Mouse (Mus musculus) limb, embryonic 11.5 days (tissue): ENCODE measurements around the gene Serpina9. TPM values are rescaled to one million over a fixed set of nuclear protein-coding genes. Genes with fewer than 3 reads are reported as not detected.
"Not testable (repeated sequence)": the region's sequence is repeated elsewhere in the genome, so short reads cannot be mapped to it uniquely, and the experiment has no call there.

Source experiments
- ATAC-seq: fragments of 200-750 bp; cut with Nextera tagmentation; 2 replicates; pipeline ENCODE4 v1.8.0; 2017; ENCODE audit warnings: low read depth; ENCODE audit not compliant: insufficient number of reproducible peaks, low FRiP score, low TSS enrichment
- DNase-seq: peaks from one replicate; pipeline ENCODE4 v3.0.0-alpha.2; 2015; ENCODE audit warnings: low spot score
- H3K27ac ChIP-seq: fragments of 300-500 bp; sonication (generic); replicated peaks from 2 replicates; pipeline ENCODE4 v1.5.1; 2014; ENCODE audit warnings: low read depth, mild to moderate bottlenecking, low read length
- H3K27me3 ChIP-seq: fragments of 300-500 bp; sonication (generic); 2 replicates; pipeline ENCODE4 v1.6.1; 2014; ENCODE audit warnings: mild to moderate bottlenecking, low read length, mixed read lengths; ENCODE audit not compliant: control insufficient read depth, insufficient read depth
- H3K36me3 ChIP-seq: fragments of 300-500 bp; sonication (generic); 2 replicates; pipeline ENCODE4 v1.6.1; 2014; ENCODE audit warnings: mild to moderate bottlenecking, low read length, moderate library complexity, mixed read lengths; ENCODE audit not compliant: control insufficient read depth, insufficient read depth
- H3K4me1 ChIP-seq: fragments of 300-500 bp; sonication (generic); 2 replicates; pipeline ENCODE4 v1.6.1; 2014; ENCODE audit warnings: low read length, mixed read lengths; ENCODE audit not compliant: control insufficient read depth, insufficient read depth
- H3K4me2 ChIP-seq: fragments of 300-500 bp; sonication (generic); 2 replicates; pipeline ENCODE4 v1.6.1; 2014; ENCODE audit warnings: low read depth, mild to moderate bottlenecking, moderate library complexity; ENCODE audit not compliant: severe bottlenecking
- H3K4me3 ChIP-seq: fragments of 300-500 bp; sonication (generic); 2 replicates; pipeline ENCODE4 v1.5.1; 2014; ENCODE audit warnings: low read depth, low read length
- H3K9ac ChIP-seq: fragments of 300-500 bp; sonication (generic); 2 replicates; pipeline ENCODE4 v1.6.1; 2014; ENCODE audit warnings: mild to moderate bottlenecking, low read length
- H3K9me3 ChIP-seq: fragments of 300-500 bp; sonication (generic); 2 replicates; pipeline ENCODE4 v1.6.1; 2016; ENCODE audit warnings: low read length; ENCODE audit not compliant: control insufficient read depth
- WGBS: fragments of 180-500 bp; shearing (Covaris S2); extraction: QIAGEN DNeasy Blood & Tissue Kit; methylation state at CpG from one replicate; pipeline ENCODE4 v1.1.7; 2014; 5-methylcytosine and 5-hydroxymethylcytosine counted together
- polyA plus RNA-seq: library from polyadenylated mRNA; unstranded; fragments of >200 nt; fragmentation: Nextera tagmentation; extraction: Ambion mirVana; gene quantifications from 2 replicates; pipeline ENCODE4 v1.2.1, GENCODE M21; 2014

Gene Serpina9
- polyA plus RNA-seq, 1 experiment from 2014 or later = not detected

- Histone ChIP-seq H3K9me3 (no peaks in the 10 kb centered on the region), H3K27ac (no peak overlapping the region), H3K4me3 (no peak overlapping the region), H3K27me3 (no peaks in the 10 kb centered on the region), H3K4me2 (no peak overlapping the region), H3K9ac (no peak overlapping the region), H3K36me3 (no peaks in the 10 kb centered on the region), H3K4me1 (no peaks in the 10 kb centered on the region)
- ATAC-seq (no peak), DNase-seq (no peak)
- WGBS = 90% methylated on average over 4 of the region's 4 CpGs
Measured at GRCm38 (mm10) chr12:103963288-103963687, 50.3 kb downstream of the Serpina9 start.

- no peak for DNase-seq
- no peaks in the 10 kb centered on the region for H3K9me3 ChIP-seq
- ATAC-seq = no peak
Measured at GRCm38 (mm10) chr12:103962860-103963259, 50.7 kb downstream of the Serpina9 start.

DNA sequence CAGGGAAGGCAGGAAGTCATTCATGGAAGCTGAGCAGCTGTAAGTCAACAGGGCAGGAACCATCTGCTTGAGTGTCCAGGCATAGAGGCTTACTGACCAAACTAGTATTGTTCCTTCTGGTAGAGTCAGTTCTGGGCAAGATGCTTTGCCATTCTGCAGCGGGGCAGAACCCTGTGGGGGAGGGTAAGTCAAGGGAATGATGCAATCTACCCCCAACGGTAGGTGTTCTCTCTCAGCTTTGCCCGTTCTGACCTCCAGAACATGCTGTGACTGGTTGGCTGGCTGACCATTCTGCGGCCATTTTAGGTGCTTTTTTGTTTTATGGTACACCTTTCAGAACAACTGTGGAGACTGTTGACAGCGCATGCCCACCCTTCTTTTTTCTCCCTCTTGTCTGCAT lies 51.2 kb downstream of the Serpina9 start:
- Histone ChIP-seq H3K4me2 (no peak overlapping the region), H3K9me3 (no peaks in the 10 kb centered on the region), H3K36me3 (no peaks in the 10 kb centered on the region), H3K27me3 (no peaks in the 10 kb centered on the region), H3K4me3 (no peak overlapping the region), H3K27ac (no peak overlapping the region), H3K9ac (no peak overlapping the region), H3K4me1 (no peaks in the 10 kb centered on the region)
- whole genome bisulfite sequencing = 92% methylated on average over 5 of the region's 5 CpGs
- no peak for DNase-seq
- no peak for ATAC-seq

More at GRCm38 (mm10) chr12:103962860-103963259, 50.7 kb downstream of the Serpina9 start:
- no peaks in the 10 kb centered on the region for H3K36me3 ChIP-seq
- no peak overlapping the region for H3K4me2 ChIP-seq
- WGBS = 79% methylated on average over 8 of the region's 8 CpGs
- H3K27ac ChIP-seq = no peak overlapping the region
- no peaks in the 10 kb centered on the region for H3K4me1 ChIP-seq
- no peak overlapping the region for H3K9ac ChIP-seq
- no peaks in the 10 kb centered on the region for H3K27me3 ChIP-seq
- no peak overlapping the region for H3K4me3 ChIP-seq

DNA sequence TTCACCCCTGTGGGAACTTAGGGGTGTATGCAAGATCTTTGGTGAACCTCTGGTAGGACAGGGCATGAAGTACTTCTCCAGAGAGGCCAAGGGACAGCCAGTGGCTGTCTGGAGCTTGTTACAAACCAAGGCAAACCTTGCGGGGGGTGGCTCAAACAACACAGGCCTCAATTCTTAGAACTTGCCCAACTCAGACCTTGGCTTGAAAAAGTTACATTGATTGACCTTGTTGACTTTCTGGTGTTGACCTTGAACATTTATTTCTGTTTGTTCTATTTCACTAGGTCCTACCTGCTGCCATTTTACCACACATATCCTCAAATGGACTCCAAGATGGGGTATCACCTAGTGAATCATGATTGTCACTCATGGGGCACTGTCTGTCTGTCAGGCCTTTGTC lies 51.8 kb downstream of the Serpina9 start:
- H3K4me1 ChIP-seq = no peaks in the 10 kb centered on the region
- H3K27me3 ChIP-seq = no peaks in the 10 kb centered on the region
- 93% methylated on average over 1 of the region's 1 CpGs for WGBS
- H3K27ac ChIP-seq = no peak overlapping the region
- H3K4me3 ChIP-seq = no peak overlapping the region
- no peaks in the 10 kb centered on the region for H3K36me3 ChIP-seq
- H3K9ac ChIP-seq = no peak overlapping the region
- H3K4me2 ChIP-seq = no peak overlapping the region
- no peaks in the 10 kb centered on the region for H3K9me3 ChIP-seq
- ATAC-seq (no peak), DNase-seq (no peak)

- whole genome bisulfite sequencing = 76% methylated on average over 3 of the region's 3 CpGs
- Histone ChIP-seq H3K9ac (no peak within 1 kb of the TSS), H3K4me2 (no peak within 1 kb of the TSS), H3K4me3 (no peak within 1 kb of the TSS), H3K27me3 (no peaks in the 10 kb centered on the region), H3K9me3 (no peaks in the 10 kb centered on the region), H3K36me3 (no peaks in the 10 kb centered on the region), H3K27ac (no peak within 1 kb of the TSS), H3K4me1 (no peaks in the 10 kb centered on the region)
- no peak for DNase-seq
- no peak for ATAC-seq
Measured at GRCm38 (mm10) chr12:103958798-103959197, 54.8 kb downstream of the Serpina9 start, which contains the start of gene Serpina1e. Gene Serpina1e (minus strand): TSS chr12:103958975.

GRCm38 (mm10) chr12:103956555-103956954 lies 57.0 kb downstream of the Serpina9 start:
- H3K27me3 ChIP-seq, H3K9me3 ChIP-seq, H3K27ac ChIP-seq, DNase-seq, H3K9ac ChIP-seq, ATAC-seq, H3K4me2 ChIP-seq, H3K4me1 ChIP-seq, H3K4me3 ChIP-seq, H3K36me3 ChIP-seq: not testable (repeated sequence)
- 94% methylated on average over 2 of the region's 2 CpGs for WGBS

GRCm38 (mm10) chr12:103952972-103953371 lies 60.6 kb downstream of the Serpina9 start:
- H3K4me1 ChIP-seq, DNase-seq, H3K4me3 ChIP-seq, H3K36me3 ChIP-seq, H3K27ac ChIP-seq, H3K27me3 ChIP-seq, H3K4me2 ChIP-seq, H3K9me3 ChIP-seq, ATAC-seq, H3K9ac ChIP-seq: not testable (repeated sequence)
- WGBS = 78% methylated on average over 3 of the region's 3 CpGs

- Histone ChIP-seq H3K4me2 (no peak overlapping the region), H3K27me3 (no peaks in the 10 kb centered on the region), H3K36me3 (no peaks in the 10 kb centered on the region), H3K9ac (no peak overlapping the region), H3K4me3 (no peak overlapping the region), H3K4me1 (no peaks in the 10 kb centered on the region), H3K9me3 (no peaks in the 10 kb centered on the region; the same call in 1 of the 2 replicates), H3K27ac (no peak overlapping the region)
- ATAC-seq = no peak
- 90% methylated on average over 4 of the region's 4 CpGs for WGBS
- no peak for DNase-seq
Measured at GRCm38 (mm10) chr12:103946243-103946642, 67.3 kb downstream of the Serpina9 start.
